Mouse (Mus musculus): ENCODE measurements at regions not wholly inside any gene's neighbourhood (a gene's known extent, or its start where the extent isn't known, plus 50 kb on each side); places are given as distances from the start of the nearest gene placed in this dataset.

DNA sequence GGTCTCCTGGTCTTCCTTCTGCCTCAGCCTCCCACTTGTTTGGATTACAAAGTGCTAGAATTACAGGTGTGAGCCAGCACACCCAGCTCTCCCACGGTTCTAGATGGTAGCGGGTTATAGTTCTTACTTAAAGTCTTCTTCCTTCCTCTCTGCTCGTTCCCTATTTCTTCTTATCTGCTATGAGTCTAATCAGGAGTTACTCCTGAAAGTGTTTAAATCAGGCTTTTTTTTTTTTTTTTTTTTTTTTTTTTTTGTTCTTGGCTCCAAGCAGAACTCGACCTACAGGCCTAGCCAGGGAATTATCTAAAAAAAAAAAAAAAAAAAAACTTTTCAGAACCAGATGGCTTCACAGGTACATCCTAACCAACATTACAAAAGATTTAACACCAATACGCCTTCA, 66.0 kb upstream of the Gm9887 start:
- TF ChIP-seq GATA1 (IDR thresholded peaks at IDR 0.05; ENCODE audit: low read length) (no peak), TAL1 (IDR thresholded peaks at IDR 0.05; ENCODE audit: low read length) (no peak)
